Mouse (Mus musculus) embryonic facial prominence, embryonic 11.5 days (tissue): ENCODE results near the gene Pnn. TPM values are rescaled to one million over a fixed set of nuclear protein-coding genes. Genes with fewer than 3 reads are reported as not detected.
A peak's percentile ranks its signal among the peaks of the same experiment; 100 is the strongest.

Experiments used
- ATAC-seq: fragments of 200-750 bp; cut with Nextera tagmentation; replicated peaks from 2 replicates; pipeline ENCODE4 v1.8.0; 2017; ENCODE audit warnings: low read depth; ENCODE audit not compliant: insufficient number of reproducible peaks, low FRiP score, low TSS enrichment
- DNase-seq: peaks from one replicate; pipeline ENCODE4 v3.0.0-alpha.2; 2015; ENCODE audit warnings: low spot score
- H3K27ac ChIP-seq: fragments of 300-500 bp; sonication (generic); replicated peaks from 2 replicates; pipeline ENCODE4 v1.5.1; 2014; ENCODE audit warnings: mild to moderate bottlenecking, low read depth, low read length, control low read depth
- H3K27me3 ChIP-seq: fragments of 300-500 bp; sonication (generic); 2 replicates; pipeline ENCODE4 v1.6.1; 2014; ENCODE audit warnings: mild to moderate bottlenecking, low read length, moderate library complexity, mixed read lengths; ENCODE audit not compliant: control insufficient read depth, insufficient read depth
- H3K36me3 ChIP-seq: fragments of 300-500 bp; sonication (generic); replicated peaks from 2 replicates; pipeline ENCODE4 v1.6.1; 2014; ENCODE audit warnings: low read depth, mild to moderate bottlenecking, low read length, moderate library complexity, mixed read lengths; ENCODE audit not compliant: control insufficient read depth, insufficient read depth
- H3K4me1 ChIP-seq: fragments of 300-500 bp; sonication (generic); 2 replicates; pipeline ENCODE4 v1.6.1; 2014; ENCODE audit warnings: low read length, mixed read lengths; ENCODE audit not compliant: control insufficient read depth, insufficient read depth
- H3K4me2 ChIP-seq: fragments of 300-500 bp; sonication (generic); 2 replicates; pipeline ENCODE4 v1.6.1; 2014; ENCODE audit warnings: low read depth, mild to moderate bottlenecking, control low read depth, low read length, moderate library complexity
- H3K4me3 ChIP-seq: fragments of 300-500 bp; sonication (generic); 2 replicates; pipeline ENCODE4 v1.5.1; 2014; ENCODE audit warnings: low read depth, low read length, control low read depth
- H3K9ac ChIP-seq: fragments of 300-500 bp; sonication (generic); replicated peaks from 2 replicates; pipeline ENCODE4 v1.6.1; 2014; ENCODE audit warnings: mild to moderate bottlenecking, control low read depth, low read length
- H3K9me3 ChIP-seq: fragments of 300-500 bp; sonication (generic); replicated peaks from 2 replicates; pipeline ENCODE4 v1.6.1; 2016; ENCODE audit warnings: mild to moderate bottlenecking, low read length, inconsistent platforms, mixed read lengths; ENCODE audit not compliant: control insufficient read depth
- WGBS: fragments of 180-500 bp; shearing (Covaris S2); extraction: QIAGEN DNeasy Blood & Tissue Kit; methylation state at CpG from one replicate; pipeline ENCODE4 v1.1.7; 2014; 5-methylcytosine and 5-hydroxymethylcytosine counted together
- polyA plus RNA-seq: library from polyadenylated mRNA; unstranded; fragments of >200 nt; fragmentation: Nextera tagmentation; extraction: Ambion mirVana; gene quantifications from 2 replicates; pipeline ENCODE4 v1.2.1, GENCODE M21; 2014

Pnn gene
- polyA plus RNA-seq, 1 experiment from 2014 or later, result 116 TPM

DNA sequence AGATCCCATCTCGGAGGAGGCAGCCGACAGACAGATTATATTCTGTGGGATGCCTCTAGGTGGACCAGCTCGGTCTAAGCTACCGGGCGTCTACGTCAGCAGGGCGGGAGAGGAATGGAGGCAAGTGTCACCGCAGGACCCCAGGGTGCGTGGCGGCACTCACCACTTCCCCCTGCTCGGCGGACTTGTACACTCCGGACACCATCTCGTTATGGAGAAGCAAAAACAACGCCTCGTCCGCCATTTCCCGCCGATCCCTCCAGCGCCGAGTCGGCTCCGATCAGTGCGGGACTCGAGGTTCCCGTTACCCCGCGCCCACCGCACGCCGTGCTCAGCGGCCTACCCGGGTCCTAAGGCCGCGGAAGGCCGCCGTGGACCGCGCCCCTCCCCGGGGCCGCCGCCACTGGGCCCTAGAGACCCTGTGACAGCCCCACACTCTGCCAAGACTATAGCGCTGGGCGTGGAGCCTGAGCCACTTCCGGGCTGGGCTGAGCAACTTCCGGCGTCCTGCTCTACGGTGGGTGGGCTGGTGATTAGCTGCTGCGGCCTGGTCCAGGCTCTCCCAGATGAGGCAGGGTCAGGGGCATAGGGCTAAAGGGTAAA lies 5.6 kb upstream of the Pnn start, which contains the start of gene Trappc6b:
Trappc6b (minus strand) TSS at position 480 of the 603 bp plus-strand sequence.
- under 1% methylated on average over 49 of the region's 49 CpGs for WGBS
- H3K9ac ChIP-seq, result peak within 1 kb of the TSS; percentile 94

DNA sequence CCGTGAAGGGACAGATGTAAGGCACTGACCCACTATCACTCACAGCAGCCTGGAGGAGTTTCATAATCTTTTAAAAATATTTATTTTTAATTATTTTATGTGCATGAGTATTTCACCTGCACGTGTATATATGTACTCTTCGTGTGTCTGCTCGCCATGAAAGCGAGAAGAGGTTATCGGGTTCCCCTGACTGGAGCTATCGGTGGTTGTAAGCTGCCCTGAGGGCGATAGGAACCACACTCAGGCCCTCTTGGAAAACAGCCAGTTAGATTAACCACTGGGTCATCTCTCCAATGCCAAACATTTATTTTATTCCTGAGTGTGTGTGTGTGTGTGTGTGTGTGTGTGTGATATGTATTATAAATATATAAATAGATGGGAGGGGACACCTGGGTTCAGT lies 1.8 kb upstream of the Pnn start:
- no peak overlapping the region for H3K4me3 ChIP-seq
- no peaks in the 10 kb centered on the region for H3K27me3 ChIP-seq
- H3K9ac ChIP-seq, result no peak overlapping the region
- WGBS, result 74% methylated on average over 8 of the region's 8 CpGs
- H3K27ac ChIP-seq, result no peak overlapping the region
- H3K4me1 ChIP-seq, result no peaks in the 10 kb centered on the region
- H3K9me3 ChIP-seq, result no peaks in the 10 kb centered on the region
- no peak overlapping the region for H3K4me2 ChIP-seq
- no peak for ATAC-seq
- H3K36me3 ChIP-seq, result peaks cover 8% of the 10 kb centered on the region
- DNase-seq, result no peak

More for the DNA sequence above, 5.6 kb upstream of the Pnn start, which contains the start of gene Trappc6b:
- Histone ChIP-seq H3K4me1 (no peaks in the 10 kb centered on the region), H3K4me2 (peak within 1 kb of the TSS; percentile 72), H3K36me3 (no peaks in the 10 kb centered on the region; the same call in 1 of the 2 replicates), H3K27ac (peak within 1 kb of the TSS; percentile 78), H3K4me3 (peak within 1 kb of the TSS; percentile 78), H3K27me3 (no peaks in the 10 kb centered on the region), H3K9me3 (no peaks in the 10 kb centered on the region)
- DNase-seq (peak; percentile 87), ATAC-seq (peak; percentile 97)

- peaks cover 8% of the 10 kb centered on the region for H3K36me3 ChIP-seq
- ATAC-seq (no peak), DNase-seq (no peak)
- H3K27me3 ChIP-seq, result no peaks in the 10 kb centered on the region
- peak overlapping the region; percentile 59; the same call in 1 of the 2 replicates for H3K9ac ChIP-seq
- no peaks in the 10 kb centered on the region for H3K9me3 ChIP-seq
- peak overlapping the region; percentile 44 for H3K4me2 ChIP-seq
- H3K4me1 ChIP-seq, result no peaks in the 10 kb centered on the region
- H3K27ac ChIP-seq, result no peak overlapping the region
- no peak overlapping the region for H3K4me3 ChIP-seq
- WGBS, result 73% methylated on average over 3 of the region's 3 CpGs
Observed at GRCm38 (mm10) chr12:59065776-59066175, 908 bp upstream of the Pnn start.

GRCm38 (mm10) chr12:59067095-59067494 lies 411 bp downstream of the Pnn start:
- Histone ChIP-seq H3K9me3 (no peaks in the 10 kb centered on the region), H3K4me1 (no peaks in the 10 kb centered on the region), H3K4me2 (peak overlapping the region; percentile 58), H3K27ac (peak overlapping the region; percentile 80), H3K9ac (peak overlapping the region; percentile 99), H3K4me3 (peak overlapping the region; percentile 99), H3K36me3 (peaks cover 10% of the 10 kb centered on the region), H3K27me3 (no peaks in the 10 kb centered on the region)
- under 1% methylated on average over 41 of the region's 41 CpGs for WGBS
- peak; percentile 72 for ATAC-seq
- DNase-seq, result peak; percentile 33

DNA sequence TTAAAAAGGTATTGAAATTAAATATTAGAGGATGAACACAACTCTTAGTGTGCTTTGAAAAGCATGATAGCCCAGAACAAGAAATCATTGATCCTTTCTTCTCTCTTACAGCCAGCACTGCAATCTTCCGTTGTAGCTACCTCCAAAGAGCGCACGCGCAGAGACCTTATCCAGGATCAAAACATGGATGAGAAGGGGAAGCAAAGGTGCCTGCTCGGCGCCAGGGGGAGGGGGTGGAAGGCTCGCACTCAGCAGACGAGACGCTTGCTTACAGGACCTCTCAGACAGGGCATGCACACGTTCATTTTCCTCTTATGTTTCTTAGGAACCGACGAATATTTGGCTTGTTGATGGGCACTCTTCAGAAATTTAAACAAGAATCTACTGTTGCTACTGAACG lies 2.1 kb downstream of the Pnn start:
- no peak for DNase-seq
- Histone ChIP-seq H3K4me2 (no peak overlapping the region), H3K9me3 (no peaks in the 10 kb centered on the region), H3K9ac (no peak overlapping the region), H3K27me3 (no peaks in the 10 kb centered on the region), H3K27ac (no peak overlapping the region), H3K4me3 (no peak overlapping the region), H3K4me1 (no peaks in the 10 kb centered on the region), H3K36me3 (peaks cover 16% of the 10 kb centered on the region)
- 94% methylated on average over 13 of the region's 13 CpGs for WGBS
- ATAC-seq, result no peak

GRCm38 (mm10) chr12:59072286-59072685 lies 5.6 kb downstream of the Pnn start:
- peaks cover 16% of the 10 kb centered on the region for H3K36me3 ChIP-seq
- 91% methylated on average over 11 of the region's 11 CpGs for WGBS
- ATAC-seq, result no peak

DNA sequence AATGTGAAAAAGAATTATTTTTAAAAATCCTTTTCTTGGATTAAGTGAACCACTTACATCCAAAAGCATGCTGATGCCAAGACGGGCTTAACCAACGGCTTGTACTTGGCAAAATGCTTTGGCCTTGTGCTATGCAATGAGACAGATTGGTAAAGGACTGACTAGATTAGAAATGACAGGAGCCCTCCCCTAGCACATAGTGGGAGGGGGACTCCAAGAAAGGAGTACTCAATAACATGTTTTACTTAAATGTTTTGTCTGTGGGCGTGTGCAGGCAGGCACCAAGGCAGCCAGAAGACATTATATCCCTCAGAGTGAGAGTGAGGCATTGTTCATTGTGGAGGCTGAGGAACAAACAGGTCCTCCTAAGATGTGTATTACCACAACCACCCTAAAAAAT lies 7.4 kb downstream of the Pnn start:
- Histone ChIP-seq H3K9me3 (no peaks in the 10 kb centered on the region), H3K4me1 (no peaks in the 10 kb centered on the region), H3K27ac (no peak overlapping the region), H3K4me3 (no peak overlapping the region), H3K36me3 (peaks cover 10% of the 10 kb centered on the region), H3K27me3 (no peaks in the 10 kb centered on the region), H3K9ac (no peak overlapping the region), H3K4me2 (no peak overlapping the region)
- no peak for ATAC-seq
- no peak for DNase-seq
- WGBS, result 83% methylated on average over 3 of the region's 3 CpGs

More at GRCm38 (mm10) chr12:59072286-59072685, 5.6 kb downstream of the Pnn start:
- no peaks in the 10 kb centered on the region for H3K9me3 ChIP-seq
- H3K4me2 ChIP-seq, result no peak overlapping the region
- no peak for DNase-seq
- no peaks in the 10 kb centered on the region for H3K27me3 ChIP-seq
- H3K4me1 ChIP-seq, result no peaks in the 10 kb centered on the region
- H3K27ac ChIP-seq, result no peak overlapping the region
- no peak overlapping the region for H3K4me3 ChIP-seq
- H3K9ac ChIP-seq, result no peak overlapping the region

GRCm38 (mm10) chr12:59076996-59077395 lies 10.3 kb downstream of the Pnn start:
- ATAC-seq, result no peak
- 92% methylated on average over 3 of the region's 3 CpGs for WGBS
- DNase-seq, result no peak

More at GRCm38 (mm10) chr12:59076996-59077395, 10.3 kb downstream of the Pnn start:
- Histone ChIP-seq H3K27me3 (no peaks in the 10 kb centered on the region), H3K9ac (no peak overlapping the region), H3K4me1 (no peaks in the 10 kb centered on the region), H3K9me3 (no peaks in the 10 kb centered on the region), H3K27ac (no peak overlapping the region), H3K4me3 (no peak overlapping the region), H3K4me2 (no peak overlapping the region), H3K36me3 (peaks cover 6% of the 10 kb centered on the region)
